Mouse (Mus musculus) kidney, adult 18-20 months (tissue): ENCODE measurements around the gene Rragc.

Experiments used
- DNase-seq: peaks from one replicate; pipeline ENCODE4 v3.0.0; 2021

Rragc gene

GRCm38 (mm10) chr4:123956703-123957491 is 39.7 kb downstream of the Rragc start:
- peak; percentile 76 for DNase-seq

GRCm38 (mm10) chr4:123957492-123957808 is 40.2 kb downstream of the Rragc start:
- DNase-seq, result no peak

- no peak for DNase-seq
These were observed 40.6 kb downstream of the Rragc start for GRCm38 (mm10) chr4:123957891-123958290.

GRCm38 (mm10) chr4:123960955-123961354 is 43.7 kb downstream of the Rragc start:
- DNase-seq, result no peak

GRCm38 (mm10) chr4:123962721-123963120 is 45.5 kb downstream of the Rragc start:
- no peak for DNase-seq

- DNase-seq, result no peak
These were observed 51.5 kb downstream of the Rragc start for GRCm38 (mm10) chr4:123968663-123969321.

- DNase-seq, result no peak
These were observed 52.2 kb downstream of the Rragc start for GRCm38 (mm10) chr4:123969458-123969857.

GRCm38 (mm10) chr4:123971059-123971458 is 53.8 kb downstream of the Rragc start:
- DNase-seq, result no peak

- DNase-seq, result no peak
These were observed 55.3 kb downstream of the Rragc start for GRCm38 (mm10) chr4:123972423-123973049.

GRCm38 (mm10) chr4:123982105-123982504 is 64.9 kb downstream of the Rragc start:
- no peak for DNase-seq
